Mouse (Mus musculus) limb, embryonic 13.5 days (tissue): Measurements from ENCODE around the gene Mmp21. TPM values are rescaled to one million over a fixed set of nuclear protein-coding genes. Genes with fewer than 3 reads are reported as not detected.
"Not testable (repeated sequence)": the region's sequence is repeated elsewhere in the genome, so short reads cannot be mapped to it uniquely, and the experiment has no call there.

Source experiments
- ATAC-seq: fragments of 200-750 bp; cut with Nextera tagmentation; 2 replicates; pipeline ENCODE4 v1.8.0; 2017; ENCODE audit warnings: low read depth, moderate number of reproducible peaks, moderate TSS enrichment; ENCODE audit not compliant: low FRiP score
- H3K27ac ChIP-seq: fragments of 300-500 bp; sonication (generic); 2 replicates; pipeline ENCODE4 v1.5.1; 2015; ENCODE audit warnings: inconsistent platforms, mild to moderate bottlenecking, moderate library complexity
- H3K27me3 ChIP-seq: fragments of 300-500 bp; sonication (generic); 2 replicates; pipeline ENCODE4 v1.6.1; 2015; ENCODE audit warnings: mild to moderate bottlenecking, inconsistent platforms
- H3K36me3 ChIP-seq: fragments of 300-500 bp; sonication (generic); 2 replicates; pipeline ENCODE4 v1.6.1; 2015; ENCODE audit warnings: inconsistent platforms, mild to moderate bottlenecking, moderate library complexity
- H3K4me1 ChIP-seq: fragments of 300-500 bp; sonication (generic); 2 replicates; pipeline ENCODE4 v1.6.1; 2015; ENCODE audit warnings: inconsistent platforms
- H3K4me2 ChIP-seq: fragments of 300-500 bp; sonication (generic); replicated peaks from 2 replicates; pipeline ENCODE4 v1.6.1; 2015; ENCODE audit warnings: inconsistent platforms, mild to moderate bottlenecking, moderate library complexity
- H3K4me3 ChIP-seq: fragments of 300-500 bp; sonication (generic); 2 replicates; pipeline ENCODE4 v1.5.1; 2015; ENCODE audit warnings: moderate library complexity, mild to moderate bottlenecking, inconsistent platforms
- H3K9ac ChIP-seq: fragments of 300-500 bp; sonication (generic); 2 replicates; pipeline ENCODE4 v1.6.1; 2015; ENCODE audit warnings: mild to moderate bottlenecking, inconsistent platforms
- H3K9me3 ChIP-seq: fragments of 300-500 bp; sonication (generic); 2 replicates; pipeline ENCODE4 v1.6.1; 2016; ENCODE audit warnings: inconsistent platforms
- WGBS: fragments of 180-500 bp; shearing (Covaris S2); methylation state at CpG from one replicate; pipeline ENCODE4 v1.1.7; 2015; 5-methylcytosine and 5-hydroxymethylcytosine counted together
- polyA plus RNA-seq: library from polyadenylated mRNA; unstranded; fragments of >200 nt; fragmentation: Nextera tagmentation; extraction: Ambion mirVana; gene quantifications from 2 replicates; pipeline ENCODE4 v1.2.1, GENCODE M21; 2015

The Mmp21 gene
- polyA plus RNA-seq, 1 experiment from 2014 or later: not detected

GRCm38 (mm10) chr7:133698021-133698709 is 18.3 kb upstream of the Mmp21 start:
- no peaks in the 10 kb centered on the region for H3K9me3 ChIP-seq
- H3K4me1 ChIP-seq: no peaks in the 10 kb centered on the region
- WGBS: 85% methylated on average over 12 of the region's 12 CpGs
- H3K27me3 ChIP-seq: no peaks in the 10 kb centered on the region
- H3K36me3 ChIP-seq: peaks cover 20% of the 10 kb centered on the region
- no peak for ATAC-seq
- no peak overlapping the region for H3K4me2 ChIP-seq
- H3K9ac ChIP-seq: no peak overlapping the region
- no peak overlapping the region for H3K4me3 ChIP-seq
- H3K27ac ChIP-seq: no peak overlapping the region

GRCm38 (mm10) chr7:133685644-133686043 is 5.8 kb upstream of the Mmp21 start:
- Histone ChIP-seq H3K9me3 (peaks cover 18% of the 10 kb centered on the region), H3K36me3 (peaks cover 51% of the 10 kb centered on the region)
- H3K27ac ChIP-seq, H3K4me2 ChIP-seq, ATAC-seq, H3K9ac ChIP-seq, H3K27me3 ChIP-seq, H3K4me3 ChIP-seq, H3K4me1 ChIP-seq: not testable (repeated sequence)

- Histone ChIP-seq H3K27me3 (no peaks in the 10 kb centered on the region), H3K9ac (no peak overlapping the region), H3K27ac (no peak overlapping the region), H3K9me3 (peaks cover 18% of the 10 kb centered on the region), H3K4me3 (no peak overlapping the region), H3K4me1 (no peaks in the 10 kb centered on the region), H3K36me3 (peaks cover 41% of the 10 kb centered on the region), H3K4me2 (no peak overlapping the region)
- no peak for ATAC-seq
- 93% methylated on average over 6 of the region's 6 CpGs for WGBS
These were observed 4.8 kb upstream of the Mmp21 start for GRCm38 (mm10) chr7:133684701-133685100.

- H3K9ac ChIP-seq: no peak overlapping the region
- H3K4me3 ChIP-seq: no peak overlapping the region
- H3K4me2 ChIP-seq: no peak overlapping the region
- H3K36me3 ChIP-seq: peaks cover 35% of the 10 kb centered on the region
- no peaks in the 10 kb centered on the region for H3K27me3 ChIP-seq
- ATAC-seq: no peak
- H3K9me3 ChIP-seq: peaks cover 17% of the 10 kb centered on the region
- H3K27ac ChIP-seq: no peak overlapping the region
- no peaks in the 10 kb centered on the region for H3K4me1 ChIP-seq
- 80% methylated on average over 5 of the region's 5 CpGs for WGBS
These were observed 4.2 kb upstream of the Mmp21 start for GRCm38 (mm10) chr7:133684110-133684509.

GRCm38 (mm10) chr7:133683626-133684025 is 3.8 kb upstream of the Mmp21 start:
- Histone ChIP-seq H3K4me2 (no peak overlapping the region), H3K9ac (no peak overlapping the region), H3K4me1 (no peaks in the 10 kb centered on the region), H3K36me3 (peaks cover 31% of the 10 kb centered on the region), H3K27me3 (no peaks in the 10 kb centered on the region), H3K9me3 (peaks cover 12% of the 10 kb centered on the region), H3K27ac (no peak overlapping the region), H3K4me3 (no peak overlapping the region)
- no peak for ATAC-seq
- WGBS: 81% methylated on average over 5 of the region's 5 CpGs

GRCm38 (mm10) chr7:133679439-133679838 is 422 bp downstream of the Mmp21 start:
- WGBS: 66% methylated on average over 4 of the region's 4 CpGs
- peaks cover 3% of the 10 kb centered on the region; the same call in 1 of the 2 replicates for H3K9me3 ChIP-seq
- H3K27ac ChIP-seq: no peak overlapping the region
- no peak overlapping the region for H3K9ac ChIP-seq
- no peak overlapping the region for H3K4me2 ChIP-seq
- H3K36me3 ChIP-seq: peaks cover 14% of the 10 kb centered on the region
- no peak for ATAC-seq
- no peaks in the 10 kb centered on the region for H3K4me1 ChIP-seq
- H3K27me3 ChIP-seq: no peaks in the 10 kb centered on the region
- H3K4me3 ChIP-seq: no peak overlapping the region

GRCm38 (mm10) chr7:133678716-133679115 is 1.1 kb downstream of the Mmp21 start:
- ATAC-seq: no peak
- no peak overlapping the region for H3K4me3 ChIP-seq
- no peaks in the 10 kb centered on the region for H3K9me3 ChIP-seq
- H3K9ac ChIP-seq: no peak overlapping the region
- H3K27ac ChIP-seq: no peak overlapping the region
- H3K4me1 ChIP-seq: no peaks in the 10 kb centered on the region
- H3K4me2 ChIP-seq: no peak overlapping the region
- WGBS: 89% methylated on average over 8 of the region's 8 CpGs
- H3K36me3 ChIP-seq: peaks cover 14% of the 10 kb centered on the region
- no peaks in the 10 kb centered on the region for H3K27me3 ChIP-seq

- Histone ChIP-seq H3K4me2 (no peak overlapping the region), H3K27ac (no peak overlapping the region), H3K9ac (no peak overlapping the region), H3K27me3 (no peaks in the 10 kb centered on the region), H3K9me3 (no peaks in the 10 kb centered on the region), H3K4me1 (no peaks in the 10 kb centered on the region), H3K36me3 (peaks cover 41% of the 10 kb centered on the region), H3K4me3 (no peak overlapping the region)
- WGBS: 71% methylated on average over 9 of the region's 9 CpGs
- no peak for ATAC-seq
These were observed 3.9 kb downstream of the Mmp21 start for GRCm38 (mm10) chr7:133676002-133676401.

- ATAC-seq: no peak
- H3K27me3 ChIP-seq: no peaks in the 10 kb centered on the region
- H3K9me3 ChIP-seq: no peaks in the 10 kb centered on the region
- H3K4me2 ChIP-seq: no peak overlapping the region
- H3K4me3 ChIP-seq: no peak overlapping the region
- no peak overlapping the region for H3K27ac ChIP-seq
- H3K36me3 ChIP-seq: peaks cover 85% of the 10 kb centered on the region
- H3K4me1 ChIP-seq: no peaks in the 10 kb centered on the region
- H3K9ac ChIP-seq: no peak overlapping the region
- WGBS: 97% methylated on average over 3 of the region's 3 CpGs
These were observed 9.0 kb downstream of the Mmp21 start for GRCm38 (mm10) chr7:133670846-133671245.

GRCm38 (mm10) chr7:133669946-133670345 is 9.9 kb downstream of the Mmp21 start:
- 90% methylated on average over 9 of the region's 9 CpGs for WGBS
- Histone ChIP-seq H3K27ac (no peak overlapping the region), H3K36me3 (peaks cover 88% of the 10 kb centered on the region), H3K4me1 (no peaks in the 10 kb centered on the region), H3K9me3 (no peaks in the 10 kb centered on the region), H3K27me3 (no peaks in the 10 kb centered on the region), H3K4me2 (no peak overlapping the region), H3K9ac (no peak overlapping the region), H3K4me3 (no peak overlapping the region)
- no peak for ATAC-seq

GRCm38 (mm10) chr7:133669071-133669470 is 10.8 kb downstream of the Mmp21 start:
- Histone ChIP-seq H3K4me1 (no peaks in the 10 kb centered on the region), H3K27me3 (no peaks in the 10 kb centered on the region), H3K9me3 (no peaks in the 10 kb centered on the region), H3K4me2 (no peak overlapping the region), H3K36me3 (peaks cover 97% of the 10 kb centered on the region), H3K4me3 (no peak overlapping the region), H3K9ac (no peak overlapping the region), H3K27ac (no peak overlapping the region)
- ATAC-seq: no peak
- WGBS: 88% methylated on average over 1 of the region's 1 CpGs

GRCm38 (mm10) chr7:133662467-133662866 is 17.4 kb downstream of the Mmp21 start:
- WGBS: 59% methylated on average over 1 of the region's 1 CpGs
- Histone ChIP-seq H3K4me2 (no peak overlapping the region), H3K27ac (no peak overlapping the region), H3K4me3 (no peak overlapping the region), H3K27me3 (no peaks in the 10 kb centered on the region), H3K4me1 (no peaks in the 10 kb centered on the region), H3K9me3 (no peaks in the 10 kb centered on the region), H3K36me3 (peaks cover 97% of the 10 kb centered on the region), H3K9ac (no peak overlapping the region)
- ATAC-seq: no peak

- no peak overlapping the region for H3K4me2 ChIP-seq
- H3K4me3 ChIP-seq: no peak overlapping the region
- H3K9ac ChIP-seq: no peak overlapping the region
- no peaks in the 10 kb centered on the region for H3K4me1 ChIP-seq
- WGBS: 88% methylated on average over 6 of the region's 6 CpGs
- no peak for ATAC-seq
- H3K36me3 ChIP-seq: peaks cover 92% of the 10 kb centered on the region
- H3K27me3 ChIP-seq: no peaks in the 10 kb centered on the region
- H3K27ac ChIP-seq: no peak overlapping the region
- H3K9me3 ChIP-seq: no peaks in the 10 kb centered on the region
These were observed 34.1 kb downstream of the Mmp21 start for GRCm38 (mm10) chr7:133645716-133646115.
